Comparison of ENCODE assay signal across 7 mouse cellular contexts in the genomic region with DNA sequence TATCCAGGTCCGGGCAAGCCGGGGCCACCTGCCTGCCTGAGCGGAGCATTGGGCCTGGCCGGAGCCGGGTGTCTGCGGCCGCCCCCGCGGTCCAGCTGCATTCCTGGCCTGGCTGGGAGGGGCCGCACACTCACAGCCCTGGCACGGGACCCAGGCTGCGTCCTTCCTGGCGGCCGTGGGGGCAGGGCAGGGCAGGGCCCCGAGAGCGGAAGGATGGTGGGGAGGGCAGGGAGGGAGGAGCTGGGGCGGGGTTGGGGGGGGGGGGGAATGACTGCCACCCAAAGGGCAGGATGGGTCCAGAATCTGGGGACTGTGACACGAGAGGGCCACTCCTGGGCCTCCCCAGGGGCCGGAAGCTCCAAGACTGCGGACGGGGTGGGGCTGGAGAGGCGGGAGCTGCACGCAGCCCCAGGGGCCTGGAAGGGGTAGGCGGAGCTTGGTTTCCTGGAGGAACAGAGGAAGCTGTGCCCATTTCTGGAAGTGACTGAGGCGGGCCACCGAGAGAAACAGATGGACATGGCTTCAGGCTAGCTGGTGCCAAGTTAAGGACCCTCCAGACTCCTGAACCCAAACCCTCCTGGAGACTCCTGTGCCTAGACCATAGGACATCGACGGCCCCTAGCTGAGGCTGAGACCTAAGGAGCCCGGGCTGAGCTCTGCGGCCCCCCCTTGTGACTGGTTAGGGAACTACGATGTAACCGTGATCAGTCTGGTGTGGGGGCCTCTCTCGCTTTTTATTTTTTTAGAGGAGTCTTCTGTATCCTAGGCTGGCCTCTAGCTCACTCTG. TPM values are rescaled to one million over a fixed set of nuclear protein-coding genes. Genes with fewer than 3 reads are reported as not detected.
A peak's percentile ranks its signal among the peaks of the same experiment; 100 is the strongest.
DNase-seq lines count a peak whose midpoint lies in the region; ATAC-seq lines count a peak whose summit lies in the region.

No protein-coding gene starts in this region.

- H3K4me2 ChIP-seq in embryonic facial prominence, embryonic 11.5 days (ENCODE audit: low read depth, low read length) = peak overlapping the region; percentile 76
- peak overlapping the region; percentile 58 for H3K4me2 ChIP-seq in midbrain, embryonic 12.5 days (replicated peaks)

- H3K27me3 ChIP-seq in embryonic facial prominence, embryonic 11.5 days (ENCODE audit: control insufficient read depth, insufficient read depth, low read length) = no peaks in the 10 kb centered on the region
- no peaks in the 10 kb centered on the region for H3K27me3 ChIP-seq in limb, embryonic 10.5 days (ENCODE audit: low read depth, poor library complexity, severe bottlenecking)
- peaks cover 14% of the 10 kb centered on the region for H3K27me3 ChIP-seq in midbrain, embryonic 12.5 days

- peak overlapping the region; percentile 62 for H3K27ac ChIP-seq in embryonic facial prominence, embryonic 11.5 days (replicated peaks; ENCODE audit: low read depth, low read length)
- H3K27ac ChIP-seq in limb, embryonic 10.5 days = peak overlapping the region; percentile 94
- peak overlapping the region; percentile 46 for H3K27ac ChIP-seq in midbrain, embryonic 12.5 days (replicated peaks)

- H3K9ac ChIP-seq in embryonic facial prominence, embryonic 11.5 days (replicated peaks; ENCODE audit: low read length) = peak overlapping the region; percentile 57
- peak overlapping the region; percentile 61 for H3K9ac ChIP-seq in midbrain, embryonic 12.5 days (replicated peaks)

- peak overlapping the region; percentile 33 for H3K4me3 ChIP-seq in embryonic facial prominence, embryonic 11.5 days (ENCODE audit: low read depth, low read length)
- H3K4me3 ChIP-seq in limb, embryonic 10.5 days = peak overlapping the region; percentile 55
- peak overlapping the region; percentile 39 for H3K4me3 ChIP-seq in midbrain, embryonic 12.5 days

- H3K9me3 ChIP-seq in embryonic facial prominence, embryonic 11.5 days (replicated peaks; ENCODE audit: control insufficient read depth, low read length) = no peaks in the 10 kb centered on the region
- H3K9me3 ChIP-seq in limb, embryonic 10.5 days (replicated peaks) = no peaks in the 10 kb centered on the region
- no peaks in the 10 kb centered on the region for H3K9me3 ChIP-seq in midbrain, embryonic 12.5 days

- H3K36me3 ChIP-seq in embryonic facial prominence, embryonic 11.5 days (replicated peaks; ENCODE audit: control insufficient read depth, insufficient read depth, low read depth, low read length) = no peaks in the 10 kb centered on the region
- H3K36me3 ChIP-seq in limb, embryonic 10.5 days = peaks cover 9% of the 10 kb centered on the region
- no peaks in the 10 kb centered on the region for H3K36me3 ChIP-seq in midbrain, embryonic 12.5 days

- DNase-seq in adrenal gland, postnatal 14 days = peak; percentile 98
- DNase-seq in embryonic facial prominence, embryonic 11.5 days (ENCODE audit: low spot score) = peak; percentile 84
- peak; percentile 96 for DNase-seq in kidney, adult 11 months
- DNase-seq in limb, embryonic 10.5 days (ENCODE audit: low spot score) = peak; percentile 81
- DNase-seq in spleen, adult 12 weeks (ENCODE audit: low spot score) = peak; percentile 89

- ATAC-seq in embryonic facial prominence, embryonic 11.5 days (replicated peaks; ENCODE audit: insufficient number of reproducible peaks, low FRiP score, low TSS enrichment, low read depth) = peak; percentile 41
- ATAC-seq in granulocyte monocyte progenitor cell, adult 5-6 weeks (replicated peaks; ENCODE audit: poor library complexity, severe bottlenecking) = peak; percentile 58
- peak; percentile 12; the same call in 1 of the 2 replicates for ATAC-seq in midbrain, embryonic 12.5 days (ENCODE audit: low FRiP score, low read depth)

- peaks cover 3% of the 10 kb centered on the region; the same call in 1 of the 2 replicates for H3K4me1 ChIP-seq in embryonic facial prominence, embryonic 11.5 days (ENCODE audit: control insufficient read depth, insufficient read depth, low read length)
- H3K4me1 ChIP-seq in limb, embryonic 10.5 days = peaks cover 46% of the 10 kb centered on the region
- peaks cover 19% of the 10 kb centered on the region for H3K4me1 ChIP-seq in midbrain, embryonic 12.5 days

- WGBS in embryonic facial prominence, embryonic 11.5 days = under 1% methylated on average over 23 of the region's 33 CpGs
- WGBS in limb, embryonic 10.5 days = 1% methylated on average over 33 of the region's 33 CpGs
- 1% methylated on average over 33 of the region's 33 CpGs for WGBS in midbrain, embryonic 12.5 days

RNA-seq across cellular contexts. Expression of gene Sertad1, which starts 4.0 kb away (rescaled TPM):
- total RNA-seq in adrenal gland, postnatal 14 days (2021) = 24.5 and 26.3 TPM in 2 replicates
- 24.3 and 25.5 TPM in 2 replicates for polyA plus RNA-seq in embryonic facial prominence, embryonic 11.5 days (2014; fragmentation: Nextera tagmentation; extraction: Ambion mirVana)
- total RNA-seq in granulocyte monocyte progenitor cell, adult 5-6 weeks (2014; fragmentation: Nextera tagmentation) = 1.9 and 2.2 TPM in 2 replicates
- total RNA-seq in granulocyte monocyte progenitor cell, adult 5-6 weeks (2017) = 3.7 and 8.9 TPM in 2 replicates
- polyA plus RNA-seq in limb, embryonic 10.5 days (2016; fragmentation: Nextera tagmentation; extraction: Ambion mirVana) = 25.0 and 29.8 TPM in 2 replicates
- polyA plus RNA-seq in midbrain, embryonic 12.5 days (2016; fragmentation: Nextera tagmentation; extraction: Ambion mirVana) = 11.6 and 14.4 TPM in 2 replicates

RNA-seq across cellular contexts. Expression of gene Prx, which starts 8.4 kb away (rescaled TPM):
- 2.7 and 3.5 TPM in 2 replicates for total RNA-seq in adrenal gland, postnatal 14 days (2021)
- 1.2 and 2.2 TPM in 2 replicates for polyA plus RNA-seq in embryonic facial prominence, embryonic 11.5 days (2014; fragmentation: Nextera tagmentation; extraction: Ambion mirVana)
- 0.13 and 1.4 TPM in 2 replicates for total RNA-seq in granulocyte monocyte progenitor cell, adult 5-6 weeks (2014; fragmentation: Nextera tagmentation)
- total RNA-seq in granulocyte monocyte progenitor cell, adult 5-6 weeks (2017) = 0.52 and 0.62 TPM in 2 replicates
- 3.5 and 4.3 TPM in 2 replicates for polyA plus RNA-seq in limb, embryonic 10.5 days (2016; fragmentation: Nextera tagmentation; extraction: Ambion mirVana)
- 2.5 and 3.1 TPM in 2 replicates for polyA plus RNA-seq in midbrain, embryonic 12.5 days (2016; fragmentation: Nextera tagmentation; extraction: Ambion mirVana)

RNA-seq across cellular contexts. Expression of gene Sertad3, which starts 17.2 kb away (rescaled TPM):
- total RNA-seq in adrenal gland, postnatal 14 days (2021) = 12.9 and 15.7 TPM in 2 replicates
- polyA plus RNA-seq in embryonic facial prominence, embryonic 11.5 days (2014; fragmentation: Nextera tagmentation; extraction: Ambion mirVana) = 27.2 and 27.6 TPM in 2 replicates
- 4.6 and 5.3 TPM in 2 replicates for total RNA-seq in granulocyte monocyte progenitor cell, adult 5-6 weeks (2014; fragmentation: Nextera tagmentation)
- total RNA-seq in granulocyte monocyte progenitor cell, adult 5-6 weeks (2017) = 5.1 and 7.9 TPM in 2 replicates
- polyA plus RNA-seq in limb, embryonic 10.5 days (2016; fragmentation: Nextera tagmentation; extraction: Ambion mirVana) = 20.1 and 29.7 TPM in 2 replicates
- polyA plus RNA-seq in midbrain, embryonic 12.5 days (2016; fragmentation: Nextera tagmentation; extraction: Ambion mirVana) = 16.5 and 18.7 TPM in 2 replicates

RNA-seq across cellular contexts. Expression of gene Hipk4, which starts 32.3 kb away (rescaled TPM):
- total RNA-seq in adrenal gland, postnatal 14 days (2021) = 0.44 and 0.64 TPM in 2 replicates
- 0.22 and 0.36 TPM in 2 replicates for polyA plus RNA-seq in embryonic facial prominence, embryonic 11.5 days (2014; fragmentation: Nextera tagmentation; extraction: Ambion mirVana)
- total RNA-seq in granulocyte monocyte progenitor cell, adult 5-6 weeks (2014; fragmentation: Nextera tagmentation) = 1.4 TPM in 1 of 2 replicates, not detected in the other
- 0.05 and 0.09 TPM in 2 replicates for total RNA-seq in granulocyte monocyte progenitor cell, adult 5-6 weeks (2017)
- 0.54 and 0.79 TPM in 2 replicates for polyA plus RNA-seq in limb, embryonic 10.5 days (2016; fragmentation: Nextera tagmentation; extraction: Ambion mirVana)
- polyA plus RNA-seq in midbrain, embryonic 12.5 days (2016; fragmentation: Nextera tagmentation; extraction: Ambion mirVana) = 0.38 and 0.45 TPM in 2 replicates

RNA-seq across cellular contexts. Expression of gene Blvrb, which starts 43.0 kb away (rescaled TPM):
- 72.6 and 76.9 TPM in 2 replicates for total RNA-seq in adrenal gland, postnatal 14 days (2021)
- 33.9 and 38.2 TPM in 2 replicates for polyA plus RNA-seq in embryonic facial prominence, embryonic 11.5 days (2014; fragmentation: Nextera tagmentation; extraction: Ambion mirVana)
- total RNA-seq in granulocyte monocyte progenitor cell, adult 5-6 weeks (2014; fragmentation: Nextera tagmentation) = 10.4 and 12.2 TPM in 2 replicates
- 6.2 and 8.6 TPM in 2 replicates for total RNA-seq in granulocyte monocyte progenitor cell, adult 5-6 weeks (2017)
- polyA plus RNA-seq in limb, embryonic 10.5 days (2016; fragmentation: Nextera tagmentation; extraction: Ambion mirVana) = 33.3 and 34.9 TPM in 2 replicates
- polyA plus RNA-seq in midbrain, embryonic 12.5 days (2016; fragmentation: Nextera tagmentation; extraction: Ambion mirVana) = 23.1 and 31.0 TPM in 2 replicates

Comparison
In these comparisons a context has a peak if more than half of its experiments do, and no peak if none do; other contexts are left out.
1. Peak in every context shown above with its lines: DNase-seq, ATAC-seq, H3K4me3 ChIP-seq and H3K27ac ChIP-seq.